Mouse (Mus musculus): Measurements from ENCODE around the gene Hbq1b. TPM values are rescaled to one million over a fixed set of nuclear protein-coding genes. Genes with fewer than 3 reads are reported as not detected.
A peak's percentile ranks its signal among the peaks of the same experiment; 100 is the strongest.

Hbq1b gene
- polyA plus RNA-seq, 1 experiment = 2.9 TPM

- Histone ChIP-seq H3K9me3 (no peaks in the 10 kb centered on the region), H3K27me3 (replicated peaks) (peaks cover 83% of the 10 kb centered on the region), H3K4me3 (replicated peaks) (no peak overlapping the region), H3K36me3 (replicated peaks; ENCODE audit: low read length) (no peaks in the 10 kb centered on the region), H3K4me1 (peaks cover 19% of the 10 kb centered on the region; the same call in 1 of the 2 replicates)
- TF ChIP-seq GATA1 (IDR thresholded peaks at IDR 0.05; ENCODE audit: borderline replicate concordance, low read length) (no peak), FLI1 (IDR thresholded peaks at IDR 0.05; ENCODE audit: low read length) (no peak)
These were observed 23.2 kb downstream of the Hbq1b start for GRCm38 (mm10) chr11:32309928-32310327.

DNA sequence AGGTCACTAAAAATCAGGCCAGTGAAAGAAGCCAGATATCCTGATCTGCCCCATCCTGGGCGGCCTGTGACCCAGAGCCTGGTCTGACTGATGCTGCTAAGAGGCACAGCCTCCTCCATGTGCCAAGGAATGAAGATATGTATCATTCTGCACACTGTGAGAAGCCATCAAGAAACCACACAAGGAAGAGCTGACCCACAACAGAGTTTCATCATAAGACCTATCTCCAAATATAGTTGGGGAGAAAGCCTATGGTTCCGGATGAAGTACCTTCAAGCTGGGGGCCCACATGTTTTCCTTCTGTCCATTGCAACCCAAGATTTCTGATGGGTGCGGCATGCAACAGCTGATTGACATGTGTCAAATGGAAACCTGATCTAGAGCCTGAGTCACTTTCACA is 29.2 kb downstream of the Hbq1b start:
- Histone ChIP-seq H3K27me3 (replicated peaks) (peaks cover 81% of the 10 kb centered on the region), H3K4me1 (peaks cover 12% of the 10 kb centered on the region; the same call in 1 of the 2 replicates), H3K4me3 (replicated peaks) (no peak overlapping the region), H3K36me3 (replicated peaks; ENCODE audit: low read length) (no peaks in the 10 kb centered on the region), H3K9me3 (no peaks in the 10 kb centered on the region)
- TF ChIP-seq GATA1 (IDR thresholded peaks at IDR 0.05; ENCODE audit: borderline replicate concordance, low read length) = no peak
- TF ChIP-seq FLI1 (IDR thresholded peaks at IDR 0.05; ENCODE audit: low read length) = no peak

- TF ChIP-seq GATA1 (IDR thresholded peaks at IDR 0.05; ENCODE audit: borderline replicate concordance, low read length) (no peak), FLI1 (IDR thresholded peaks at IDR 0.05; ENCODE audit: low read length) (no peak)
- Histone ChIP-seq H3K36me3 (replicated peaks; ENCODE audit: low read length) (no peaks in the 10 kb centered on the region), H3K9me3 (no peaks in the 10 kb centered on the region), H3K4me3 (replicated peaks) (no peak overlapping the region), H3K4me1 (peaks cover 20% of the 10 kb centered on the region; the same call in 1 of the 2 replicates), H3K27me3 (replicated peaks) (peaks cover 63% of the 10 kb centered on the region)
These were observed 33.9 kb downstream of the Hbq1b start for GRCm38 (mm10) chr11:32320507-32321195.

- Histone ChIP-seq H3K36me3 (replicated peaks; ENCODE audit: low read length) (no peaks in the 10 kb centered on the region), H3K9me3 (no peaks in the 10 kb centered on the region), H3K4me3 (replicated peaks) (no peak overlapping the region), H3K4me1 (peaks cover 16% of the 10 kb centered on the region; the same call in 1 of the 2 replicates), H3K27me3 (replicated peaks) (peaks cover 60% of the 10 kb centered on the region)
- TF ChIP-seq FLI1 (IDR thresholded peaks at IDR 0.05; ENCODE audit: low read length) (no peak), GATA1 (IDR thresholded peaks at IDR 0.05; ENCODE audit: borderline replicate concordance, low read length) (no peak)
These were observed 34.4 kb downstream of the Hbq1b start for GRCm38 (mm10) chr11:32321196-32321565.

GRCm38 (mm10) chr11:32324609-32325008 is 37.8 kb downstream of the Hbq1b start:
- peaks cover 54% of the 10 kb centered on the region for H3K27me3 ChIP-seq (replicated peaks)
- peaks cover 16% of the 10 kb centered on the region; the same call in 1 of the 2 replicates for H3K4me1 ChIP-seq
- H3K4me3 ChIP-seq (replicated peaks) = peak overlapping the region; percentile 87
- H3K36me3 ChIP-seq (replicated peaks; ENCODE audit: low read length) = no peaks in the 10 kb centered on the region
- TF ChIP-seq GATA1 (IDR thresholded peaks at IDR 0.05; ENCODE audit: borderline replicate concordance, low read length) = no peak
- no peak for TF ChIP-seq FLI1 (IDR thresholded peaks at IDR 0.05; ENCODE audit: low read length)
- no peaks in the 10 kb centered on the region for H3K9me3 ChIP-seq

DNA sequence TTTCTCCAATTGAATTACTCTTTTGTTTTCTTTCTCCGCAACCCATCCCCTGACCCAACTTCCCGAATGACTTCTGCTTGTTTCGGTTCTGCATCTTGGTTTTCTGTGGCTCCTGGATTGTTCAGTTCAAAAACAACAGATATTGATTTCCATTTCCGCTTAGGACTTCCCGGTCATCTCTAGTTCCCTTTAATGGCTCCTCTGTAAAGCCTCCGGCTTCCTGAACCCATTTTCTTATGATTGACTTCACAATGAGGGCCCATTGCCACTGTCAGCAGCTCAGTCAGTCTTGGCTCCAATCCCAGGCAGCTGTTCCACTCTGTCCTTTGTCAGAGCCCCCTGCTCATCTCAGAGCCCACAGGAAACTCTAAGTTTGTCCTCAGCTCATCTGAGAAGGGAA is 44.3 kb downstream of the Hbq1b start:
- TF ChIP-seq GATA1 (IDR thresholded peaks at IDR 0.05; ENCODE audit: borderline replicate concordance, low read length) = no peak
- no peak for TF ChIP-seq FLI1 (IDR thresholded peaks at IDR 0.05; ENCODE audit: low read length)
- H3K36me3 ChIP-seq (replicated peaks; ENCODE audit: low read length) = no peaks in the 10 kb centered on the region
- H3K4me1 ChIP-seq = peaks cover 4% of the 10 kb centered on the region; the same call in 1 of the 2 replicates
- H3K4me3 ChIP-seq (replicated peaks) = no peak overlapping the region
- peaks cover 42% of the 10 kb centered on the region for H3K27me3 ChIP-seq (replicated peaks)
- peaks cover 4% of the 10 kb centered on the region for H3K9me3 ChIP-seq

DNA sequence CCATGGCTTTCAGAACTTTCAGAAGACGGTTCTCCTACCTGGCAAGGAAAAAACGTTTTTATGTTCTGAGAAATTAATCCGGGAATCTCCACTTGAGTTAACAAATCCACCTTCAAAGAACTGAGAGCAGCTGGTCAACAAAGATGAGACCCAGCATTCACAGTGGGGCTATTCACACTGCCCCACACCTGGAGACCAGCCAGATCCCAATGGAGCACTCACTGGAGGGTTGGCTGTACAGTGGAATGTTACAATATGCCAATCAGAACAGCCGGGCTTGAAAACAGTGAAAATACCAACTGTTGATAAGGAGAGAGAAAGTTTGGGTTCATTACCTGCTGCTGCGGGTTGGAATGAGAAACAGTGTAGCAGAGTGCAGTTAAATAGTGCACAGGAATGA is 45.1 kb downstream of the Hbq1b start:
- Histone ChIP-seq H3K36me3 (replicated peaks; ENCODE audit: low read length) (no peaks in the 10 kb centered on the region), H3K4me1 (peaks cover 8% of the 10 kb centered on the region; the same call in 1 of the 2 replicates), H3K9me3 (peaks cover 11% of the 10 kb centered on the region), H3K27me3 (replicated peaks) (peaks cover 41% of the 10 kb centered on the region), H3K4me3 (replicated peaks) (no peak overlapping the region)
- TF ChIP-seq GATA1 (IDR thresholded peaks at IDR 0.05; ENCODE audit: borderline replicate concordance, low read length) (no peak), FLI1 (IDR thresholded peaks at IDR 0.05; ENCODE audit: low read length) (no peak)

GRCm38 (mm10) chr11:32333235-32333634 is 46.5 kb downstream of the Hbq1b start:
- peaks cover 8% of the 10 kb centered on the region; the same call in 1 of the 2 replicates for H3K4me1 ChIP-seq
- TF ChIP-seq GATA1 (IDR thresholded peaks at IDR 0.05; ENCODE audit: borderline replicate concordance, low read length) (no peak), FLI1 (IDR thresholded peaks at IDR 0.05; ENCODE audit: low read length) (no peak)
- no peaks in the 10 kb centered on the region for H3K36me3 ChIP-seq (replicated peaks; ENCODE audit: low read length)
- H3K4me3 ChIP-seq (replicated peaks) = no peak overlapping the region
- H3K27me3 ChIP-seq (replicated peaks) = peaks cover 37% of the 10 kb centered on the region
- H3K9me3 ChIP-seq = peaks cover 15% of the 10 kb centered on the region

GRCm38 (mm10) chr11:32336435-32336907 is 49.7 kb downstream of the Hbq1b start:
- H3K9me3 ChIP-seq = peaks cover 15% of the 10 kb centered on the region
- peaks cover 14% of the 10 kb centered on the region; the same call in 1 of the 2 replicates for H3K4me1 ChIP-seq
- no peak overlapping the region for H3K4me3 ChIP-seq (replicated peaks)
- H3K36me3 ChIP-seq (replicated peaks; ENCODE audit: low read length) = no peaks in the 10 kb centered on the region
- H3K27me3 ChIP-seq (replicated peaks) = peaks cover 41% of the 10 kb centered on the region
- TF ChIP-seq FLI1 (IDR thresholded peaks at IDR 0.05; ENCODE audit: low read length) (no peak), GATA1 (IDR thresholded peaks at IDR 0.05; ENCODE audit: borderline replicate concordance, low read length) (no peak)

Other genes starting within 250 kb of the Hbq1b start
- gene Il9r, start 86.7 kb upstream of the Hbq1b start, polyA plus RNA-seq (2012; ENCODE audit: insufficient read depth, low replicate concordance) = not detected in 2 replicates
- 15.1 and 78.7 TPM in 2 replicates for gene Snrnp25, start 81.5 kb upstream of the Hbq1b start, polyA plus RNA-seq (2012; ENCODE audit: insufficient read depth, low replicate concordance)
- 16.1 and 37.2 TPM in 2 replicates for gene Rhbdf1, start 64.7 kb upstream of the Hbq1b start, polyA plus RNA-seq (2012; ENCODE audit: insufficient read depth, low replicate concordance)
- gene Mpg, start 60.5 kb upstream of the Hbq1b start, polyA plus RNA-seq (2012; ENCODE audit: insufficient read depth, low replicate concordance) = 3.6 and 8.8 TPM in 2 replicates
- 14.4 and 52.1 TPM in 2 replicates for gene Nprl3, start 19.3 kb upstream of the Hbq1b start, polyA plus RNA-seq (2012; ENCODE audit: insufficient read depth, low replicate concordance)
- gene Hba-x, start 10.6 kb upstream of the Hbq1b start, polyA plus RNA-seq (2012; ENCODE audit: insufficient read depth, low replicate concordance) = not detected in 2 replicates
- gene Hba-a1, start 3.5 kb upstream of the Hbq1b start, polyA plus RNA-seq (2012; ENCODE audit: insufficient read depth, low replicate concordance) = 5,345 and 12,498 TPM in 2 replicates
- gene Hba-a2, start 9.5 kb downstream of the Hbq1b start, polyA plus RNA-seq (2012; ENCODE audit: insufficient read depth, low replicate concordance) = 578 and 1,883 TPM in 2 replicates
- not detected in 2 replicates for gene Hbq1a, start 13.1 kb downstream of the Hbq1b start, polyA plus RNA-seq (2012; ENCODE audit: insufficient read depth, low replicate concordance)
- gene Sh3pxd2b, start 60.9 kb downstream of the Hbq1b start, polyA plus RNA-seq (2012; ENCODE audit: insufficient read depth, low replicate concordance) = 1.3 and 2.1 TPM in 2 replicates
- gene Ubtd2, start 168.4 kb downstream of the Hbq1b start, polyA plus RNA-seq (2012; ENCODE audit: insufficient read depth, low replicate concordance) = 0.96 TPM in 1 of 2 replicates, not detected in the other
- gene Efcab9, start 245.1 kb downstream of the Hbq1b start, polyA plus RNA-seq (2012; ENCODE audit: insufficient read depth, low replicate concordance) = 0.38 TPM in 1 of 2 replicates, not detected in the other
- gene Stk10, start 246.3 kb downstream of the Hbq1b start, polyA plus RNA-seq (2012; ENCODE audit: insufficient read depth, low replicate concordance) = 21.6 and 28.3 TPM in 2 replicates